Mouse (Mus musculus) thymus, postnatal 14 days (tissue): ENCODE data around the gene Gm45213.
A peak's percentile ranks its signal among the peaks of the same experiment; 100 is the strongest.
"Not testable (repeated sequence)": the region's sequence is repeated elsewhere in the genome, so short reads cannot be mapped to it uniquely, and the experiment has no call there.

Experiments
- DNase-seq: peaks from one replicate; pipeline ENCODE4 v3.0.0; 2021

Gm45213 gene

DNA sequence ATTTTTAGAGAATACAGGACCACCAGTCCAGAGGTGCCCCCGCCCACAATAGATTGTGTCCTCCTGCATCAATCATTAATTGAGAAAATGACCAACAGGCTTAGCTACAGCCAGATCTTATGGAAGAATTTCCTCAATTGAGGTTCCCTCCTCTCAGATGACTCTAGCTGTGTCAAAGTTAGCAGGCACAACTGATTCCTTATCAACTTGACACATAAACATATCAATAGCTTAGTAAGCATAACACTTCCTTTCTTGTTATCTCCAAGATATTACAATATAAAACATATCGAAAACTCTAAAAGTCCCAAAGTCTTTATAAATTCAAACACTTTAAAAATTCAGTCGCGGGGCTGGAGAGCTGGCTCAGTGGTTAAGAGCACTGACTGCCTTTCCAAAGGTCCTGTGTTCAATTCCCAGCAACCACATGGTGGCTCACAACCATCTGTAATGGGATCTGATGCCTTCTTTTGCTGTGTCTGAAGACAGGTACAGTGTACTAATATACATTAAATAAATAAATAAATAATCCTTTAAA is 10.6 kb downstream of the Gm45213 start:
- no peak for DNase-seq

GRCm38 (mm10) chr7:66055356-66055755 is 12.0 kb downstream of the Gm45213 start:
- not testable (repeated sequence) for DNase-seq

DNA sequence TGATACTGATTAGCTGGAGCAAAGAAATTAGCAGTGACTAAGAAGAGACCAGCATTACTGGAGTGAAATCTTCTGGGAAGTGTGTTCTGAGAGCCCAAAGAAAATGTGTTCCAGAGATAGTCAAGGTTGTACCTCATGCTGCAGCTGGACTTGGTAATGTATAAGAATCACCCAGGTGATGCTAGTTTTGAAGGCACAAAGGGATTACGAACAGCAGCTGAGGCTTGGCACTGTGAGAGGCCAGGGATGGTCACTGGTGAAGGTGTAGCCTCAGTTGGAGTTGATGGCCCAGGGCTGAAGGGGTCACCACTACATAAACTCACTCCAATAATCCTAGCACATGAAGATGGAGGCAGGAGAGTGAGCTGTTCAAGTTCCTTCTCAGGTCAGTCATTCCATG is 15.3 kb downstream of the Gm45213 start, which contains the start of gene Snrpa1:
Snrpa1 (plus strand) TSS at position 301 of the 400 bp plus-strand sequence.
- DNase-seq, result no peak

DNA sequence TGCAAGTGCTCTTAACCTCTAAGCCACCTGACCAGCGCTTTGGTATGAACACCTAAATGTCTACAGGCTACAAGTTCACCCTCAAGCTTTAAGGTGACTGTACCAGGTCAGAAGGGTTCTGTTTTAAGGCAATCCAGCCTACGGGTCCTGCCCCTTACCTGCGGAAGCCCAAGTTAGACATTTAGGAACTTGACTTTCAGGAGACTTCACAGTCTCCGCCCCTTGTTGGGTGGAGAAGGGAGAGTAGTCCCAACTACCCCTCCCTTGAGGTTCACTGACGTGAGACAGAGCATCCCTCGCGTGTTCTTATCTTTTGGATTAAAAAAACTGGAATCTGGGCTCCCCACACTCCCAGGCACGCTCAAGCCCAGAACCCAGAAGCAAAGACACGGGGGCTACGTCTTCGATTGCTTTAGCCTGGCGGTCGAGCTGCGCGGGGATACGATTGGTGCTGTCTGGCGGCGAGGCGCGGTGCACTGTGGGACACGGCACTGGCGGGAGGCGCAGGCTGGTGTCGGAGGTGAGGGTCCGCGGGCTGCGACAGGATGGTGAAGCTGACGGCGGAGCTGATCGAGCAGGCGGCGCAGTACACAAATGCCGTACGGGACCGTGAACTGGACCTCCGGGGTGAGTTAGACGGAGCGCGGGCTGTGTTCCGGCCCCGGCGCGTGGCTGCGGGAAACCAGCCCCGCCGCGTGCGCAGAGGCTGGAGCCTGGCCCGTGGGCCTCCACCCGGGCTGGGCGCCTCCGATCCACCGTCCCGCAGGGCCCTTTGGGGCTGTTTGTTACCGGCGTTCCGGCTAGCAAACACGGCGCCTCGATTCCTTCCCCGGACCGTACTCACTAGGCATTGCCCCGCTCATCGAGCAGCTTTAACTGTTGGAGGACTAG is 16.9 kb downstream of the Gm45213 start:
- peak; percentile 92 for DNase-seq

DNA sequence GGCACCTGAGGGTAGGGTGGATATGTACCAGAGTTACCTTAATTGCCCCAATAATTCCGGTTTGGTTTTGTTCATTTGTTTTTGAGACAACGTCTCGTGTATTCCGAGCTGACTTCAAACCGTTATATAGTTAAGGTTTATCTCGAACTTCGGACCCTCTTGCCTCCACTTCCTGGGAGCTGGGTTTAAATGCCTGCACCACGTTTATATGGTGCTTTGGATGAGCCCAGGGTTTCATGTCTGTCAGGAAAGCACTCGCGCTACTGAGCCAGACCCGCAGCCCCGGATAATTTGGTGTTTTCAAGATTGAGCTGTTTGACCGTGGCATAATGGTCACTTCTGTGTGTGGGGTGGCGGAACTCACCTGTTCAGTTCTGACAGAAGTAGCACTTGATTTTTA is 17.7 kb downstream of the Gm45213 start:
- no peak for DNase-seq

DNA sequence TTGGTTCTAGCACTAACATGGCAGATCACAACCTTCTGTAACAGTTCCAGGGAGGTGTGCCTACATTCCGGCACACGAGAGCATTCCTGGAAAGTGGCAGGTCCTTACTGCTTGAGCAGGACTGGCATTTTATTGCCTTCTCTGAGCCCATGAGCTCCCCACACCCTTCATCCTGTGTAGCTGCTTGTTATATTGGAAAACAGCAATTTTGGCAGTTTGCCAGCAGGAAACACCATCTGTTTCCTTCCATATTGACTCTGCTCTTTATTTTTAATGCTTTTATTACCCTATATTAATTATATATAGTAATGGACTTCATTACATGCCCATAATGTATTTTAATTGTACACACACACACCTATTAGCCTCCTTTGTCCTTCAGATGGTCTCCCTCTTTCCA is 33.0 kb downstream of the Gm45213 start:
- DNase-seq, result no peak

DNA sequence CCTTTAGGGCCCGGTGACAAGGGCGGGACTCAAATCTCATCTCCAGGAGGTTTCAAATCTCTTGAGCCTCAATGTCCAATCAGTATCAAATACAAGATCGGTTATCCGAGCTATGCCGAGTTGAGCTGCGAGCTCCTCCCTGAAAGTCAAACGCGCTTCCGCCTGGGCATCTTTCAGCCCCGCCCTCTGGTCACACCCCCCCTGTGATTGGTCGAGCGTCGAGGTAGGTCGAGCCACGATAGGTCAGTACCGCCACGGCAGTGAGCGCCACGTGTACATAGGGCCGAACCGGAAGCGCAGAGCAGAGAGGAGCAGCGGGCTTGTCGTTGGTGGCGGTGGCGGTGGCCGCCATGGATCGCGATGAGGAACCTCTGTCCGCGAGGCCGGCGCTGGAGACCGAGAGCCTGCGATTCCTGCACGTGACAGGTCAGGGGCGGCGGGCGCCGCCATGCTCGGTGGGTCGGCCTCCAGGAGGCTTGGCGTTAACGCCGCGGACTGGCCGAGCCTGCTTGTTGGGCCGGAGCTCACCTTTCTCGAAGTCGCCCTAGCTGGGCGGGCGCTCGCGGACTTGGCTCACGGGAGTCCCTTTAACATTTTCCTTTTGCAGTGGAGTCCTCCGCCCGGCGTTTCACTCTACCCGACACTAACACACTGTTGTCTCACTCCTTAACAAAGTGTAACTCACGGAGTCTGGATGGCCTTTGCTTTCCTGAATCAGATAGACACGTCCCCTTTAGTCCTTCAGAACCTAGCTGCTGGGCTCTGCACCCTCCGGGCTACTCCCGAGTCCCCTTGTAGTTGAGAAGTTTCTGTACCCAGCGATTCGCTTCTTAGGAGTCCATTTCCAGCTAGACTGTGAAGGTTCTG is 36.2 kb downstream of the Gm45213 start, which contains the start of gene Selenos:
Selenos (plus strand) TSS at position 286 of the 867 bp plus-strand sequence.
- peak; percentile 96 for DNase-seq

GRCm38 (mm10) chr7:66080231-66080613 is 36.8 kb downstream of the Gm45213 start:
- DNase-seq, result no peak

DNA sequence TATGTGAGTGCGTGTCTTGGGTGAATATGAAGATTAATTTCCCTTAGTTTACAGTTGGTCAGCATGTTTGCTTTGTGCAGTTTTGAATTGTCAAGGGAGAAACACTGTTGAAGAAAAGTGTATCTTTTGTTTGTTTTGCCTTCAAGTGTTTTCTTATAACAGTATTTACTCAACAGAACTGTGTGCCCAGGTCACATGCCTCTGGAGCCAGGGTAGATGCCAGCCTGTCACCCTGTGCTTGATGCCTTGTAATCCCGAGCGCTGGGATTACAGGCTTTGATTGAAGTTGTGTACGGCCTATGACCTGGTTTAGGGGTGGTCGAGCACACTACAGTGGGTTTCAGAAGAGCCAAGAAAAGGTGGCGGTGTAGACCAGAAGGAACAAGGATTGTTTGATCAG is 40.4 kb downstream of the Gm45213 start:
- DNase-seq, result no peak

- DNase-seq, result no peak
Measured at GRCm38 (mm10) chr7:66084546-66084945, 41.1 kb downstream of the Gm45213 start.

- DNase-seq, result no peak
Measured at GRCm38 (mm10) chr7:66087652-66088051, 44.2 kb downstream of the Gm45213 start.

- no peak for DNase-seq
Measured at GRCm38 (mm10) chr7:66088077-66088476, 44.7 kb downstream of the Gm45213 start.

DNA sequence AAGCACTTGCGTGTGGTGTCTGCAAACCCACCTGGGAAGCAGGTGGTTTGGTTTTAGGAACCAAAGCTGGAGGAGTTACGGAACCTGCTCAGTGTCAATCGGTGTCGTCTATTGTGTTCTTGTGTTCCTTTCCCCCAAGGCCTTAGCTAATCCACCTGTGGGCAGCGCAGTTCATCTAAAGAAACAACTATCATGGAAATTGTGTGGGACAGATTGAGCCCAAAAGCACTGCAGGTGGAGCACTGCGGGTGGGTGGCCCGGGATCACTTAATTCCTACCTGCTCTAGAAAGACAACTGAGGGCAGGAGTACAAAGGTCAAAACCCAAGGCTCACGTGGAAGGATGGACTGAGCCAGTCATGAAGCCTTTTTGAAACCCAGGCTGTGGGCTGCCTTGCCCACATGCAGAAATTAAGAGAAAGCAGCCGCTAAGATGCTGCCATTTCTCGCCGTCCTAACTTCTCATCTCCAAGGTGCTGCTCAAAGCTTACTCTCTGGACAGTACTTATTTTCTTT is 47.3 kb downstream of the Gm45213 start:
- no peak for DNase-seq

DNA sequence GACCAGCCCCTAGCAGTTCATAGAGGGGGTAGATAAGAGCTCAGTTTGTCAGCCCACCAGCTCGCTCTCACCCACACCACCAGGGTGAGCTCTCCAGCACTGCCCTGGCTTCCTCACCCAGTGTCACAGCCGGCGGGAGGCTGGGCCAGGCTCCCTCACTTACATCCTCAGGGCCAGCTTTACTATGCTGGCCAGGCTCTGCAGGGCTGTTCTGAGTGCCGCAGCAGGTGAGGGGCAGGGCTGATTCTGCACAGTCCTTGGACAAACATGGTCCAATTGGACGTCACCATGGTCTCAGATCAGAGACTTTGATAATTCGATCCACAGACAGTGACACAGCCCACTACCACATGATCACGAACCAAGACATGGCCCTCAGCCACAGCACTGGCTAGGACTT is 48.2 kb downstream of the Gm45213 start:
- DNase-seq, result no peak

DNA sequence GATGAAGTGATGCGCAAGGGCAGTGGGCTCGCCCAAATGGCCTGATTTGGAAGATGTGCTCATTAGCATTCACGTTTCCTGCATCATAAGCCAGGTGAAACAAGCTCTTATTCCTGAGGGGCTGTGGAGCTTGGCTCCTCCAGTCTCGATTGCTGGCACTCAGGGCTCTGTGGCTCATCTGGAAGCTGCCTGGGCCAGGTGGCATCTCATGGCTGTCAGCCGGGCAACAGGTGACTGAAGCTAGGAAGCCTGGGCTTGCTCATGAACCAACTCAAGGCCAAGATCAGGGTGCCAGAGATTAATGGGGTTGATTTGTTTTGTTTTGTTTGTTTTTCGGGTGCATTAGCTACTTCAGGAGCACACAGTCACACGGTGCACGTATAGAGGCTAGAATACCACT is 49.3 kb downstream of the Gm45213 start:
- no peak for DNase-seq

DNA sequence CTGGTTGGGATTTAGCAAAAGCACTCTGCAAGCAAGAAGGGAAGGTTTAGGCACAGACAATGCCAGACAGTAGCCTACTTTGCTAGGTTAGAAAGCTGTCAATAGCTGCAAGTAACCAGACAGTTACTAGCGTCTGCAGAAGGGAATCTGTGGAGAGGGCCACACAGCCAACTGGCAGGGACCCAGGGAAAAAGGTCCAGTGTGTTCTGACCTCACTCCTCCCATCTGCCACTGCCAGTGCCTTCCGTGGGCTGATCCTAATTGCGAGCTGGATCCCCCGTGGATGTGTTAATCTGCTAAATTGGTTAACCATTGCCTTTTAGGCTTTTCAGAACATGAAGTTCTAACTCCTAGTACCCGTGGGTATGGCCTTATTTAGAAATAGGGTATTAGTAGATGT is 50.7 kb downstream of the Gm45213 start:
- no peak for DNase-seq

- DNase-seq, result no peak
Measured at GRCm38 (mm10) chr7:66098803-66099202, 55.4 kb downstream of the Gm45213 start.

- peak; percentile 46 for DNase-seq
Measured at GRCm38 (mm10) chr7:66101866-66102265, 58.5 kb downstream of the Gm45213 start.

- DNase-seq, result no peak
Measured at GRCm38 (mm10) chr7:66104531-66104930, 61.1 kb downstream of the Gm45213 start.

DNA sequence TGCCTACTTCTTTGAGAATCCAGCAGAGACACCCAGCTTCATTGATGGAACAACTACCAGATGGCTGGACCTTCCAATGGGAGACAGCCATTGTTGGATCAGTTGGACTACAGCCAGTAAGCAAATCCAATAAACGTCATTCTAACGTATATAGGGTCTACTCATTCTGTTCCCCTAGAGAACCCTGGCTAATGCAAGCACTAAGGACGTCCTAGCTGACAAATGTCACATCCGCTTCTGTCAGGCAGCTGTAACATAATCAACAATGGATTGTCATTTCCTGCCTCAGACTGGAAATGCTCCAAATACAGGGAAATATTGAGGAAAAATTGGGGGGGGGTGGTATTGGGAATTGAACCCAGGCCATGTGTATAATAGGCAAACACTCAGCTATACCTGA is 62.4 kb downstream of the Gm45213 start:
- DNase-seq, result no peak

GRCm38 (mm10) chr7:66106581-66107056 is 63.2 kb downstream of the Gm45213 start:
- DNase-seq, result no peak

DNA sequence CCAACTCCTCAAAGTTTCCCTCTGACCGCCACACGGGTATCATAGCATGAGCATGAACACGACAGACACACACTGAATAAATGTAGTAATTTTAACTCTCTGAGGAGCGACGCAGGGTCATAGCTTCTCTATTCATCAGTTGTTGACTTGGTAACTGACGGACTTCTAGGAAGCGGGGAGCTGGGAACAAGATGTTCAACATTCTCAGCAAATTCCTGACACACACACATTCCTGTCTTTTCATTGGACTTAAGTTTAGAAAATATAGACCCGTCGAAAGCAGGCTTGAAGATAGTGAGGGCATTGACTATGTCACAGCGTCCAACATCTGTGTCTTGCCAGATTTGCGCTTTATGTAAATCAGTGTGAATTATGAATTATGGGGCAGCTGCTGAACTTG is 63.8 kb downstream of the Gm45213 start:
- DNase-seq, result no peak

GRCm38 (mm10) chr7:66107930-66108329 is 64.5 kb downstream of the Gm45213 start:
- DNase-seq, result peak; percentile 41
